Mouse (Mus musculus) thymus, postnatal 10 days (tissue): ENCODE data around the gene 2900092C05Rik.

Source experiments
- DNase-seq, 2 experiments: peaks; one replicate each; pipeline ENCODE4 v3.0.0; 2021; ENCODE audit warnings: low spot score in 2 of 2

The 2900092C05Rik gene

GRCm38 (mm10) chr7:12512217-12512616 lies at the start of gene 2900092C05Rik:
2900092C05Rik (plus strand) TSS chr7:12512517.
- DNase-seq, result no peak

- peak; percentile 59 to 67 for DNase-seq
These were observed 33.9 kb upstream of the 2900092C05Rik start, which contains the start of gene Zfp606 for GRCm38 (mm10) chr7:12478158-12479008. Zfp606 (plus strand) TSS chr7:12478293.

GRCm38 (mm10) chr7:12479009-12479346 lies 33.3 kb upstream of the 2900092C05Rik start:
- DNase-seq, result no peak

GRCm38 (mm10) chr7:12479525-12479924 lies 32.8 kb upstream of the 2900092C05Rik start:
- no peak for DNase-seq

GRCm38 (mm10) chr7:12483771-12484170 lies 28.5 kb upstream of the 2900092C05Rik start:
- DNase-seq, result no peak

- no peak for DNase-seq
These were observed 26.4 kb upstream of the 2900092C05Rik start for GRCm38 (mm10) chr7:12485956-12486355.

GRCm38 (mm10) chr7:12486691-12487090 lies 25.6 kb upstream of the 2900092C05Rik start:
- DNase-seq, result no peak

GRCm38 (mm10) chr7:12510913-12511312 lies 1.4 kb upstream of the 2900092C05Rik start:
- no peak for DNase-seq
